Mouse (Mus musculus) T-helper 17 cell (primary cell): ENCODE results near the gene Rcor1.
"Not testable (repeated sequence)": the region's sequence is repeated elsewhere in the genome, so short reads cannot be mapped to it uniquely, and the experiment has no call there.

Source experiments
- in situ Hi-C, 2 experiments: fragments of 300-600 bp; cut with MboI, MseI; formaldehyde crosslinking; loops; 1 replicate in 1 of 2; 2 replicates in 1 of 2; pipeline ENCODE4 v1.15.1; 2025; ENCODE audit warnings: high pct_unique_total_duplicates in 2 of 2

Gene Rcor1

DNA sequence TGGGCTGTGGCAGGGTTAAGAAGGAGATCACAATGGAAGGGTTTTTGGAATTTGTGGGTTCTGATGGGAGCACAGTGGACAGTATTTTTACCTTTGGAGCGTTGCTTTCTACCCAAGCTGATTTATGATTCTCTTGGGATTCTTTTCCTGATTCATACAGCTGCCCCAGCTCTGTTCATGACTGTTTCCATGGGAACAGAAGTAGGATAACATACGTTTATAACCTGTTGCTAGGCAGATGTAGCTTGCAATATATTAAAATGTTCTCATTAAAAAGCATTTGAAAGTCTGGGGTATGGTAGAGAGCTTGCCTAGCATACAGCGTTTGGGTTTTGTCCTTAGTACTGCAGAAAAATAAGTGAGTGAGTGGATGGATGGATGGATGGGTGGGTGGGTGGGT is 25.1 kb downstream of the Rcor1 start:
- in situ Hi-C loops = no loop called here

GRCm38 (mm10) chr12:111065330-111065729 is 26.2 kb downstream of the Rcor1 start:
- in situ Hi-C loops = no loop called here

- in situ Hi-C loops = no loop called here
Observed at GRCm38 (mm10) chr12:111067816-111068215, 28.7 kb downstream of the Rcor1 start.

DNA sequence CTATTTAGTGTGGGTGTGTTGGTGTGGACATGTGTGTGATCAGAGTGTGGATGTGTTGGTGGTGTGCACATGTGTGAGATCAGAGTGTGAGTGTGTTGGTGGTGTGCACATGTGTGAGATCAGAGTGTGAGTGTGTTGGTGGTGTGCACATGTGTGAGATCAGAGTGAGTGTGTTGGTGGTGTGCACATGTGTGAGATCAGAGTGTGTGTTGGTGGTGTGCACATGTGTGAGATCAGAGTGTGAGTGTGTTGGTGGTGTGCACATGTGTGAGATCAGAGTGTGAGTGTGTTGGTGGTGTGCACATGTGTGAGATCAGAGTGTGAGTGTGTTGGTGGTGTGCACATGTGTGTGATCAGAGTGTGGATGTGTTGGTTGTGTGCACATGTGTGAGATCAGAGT is 30.1 kb downstream of the Rcor1 start:
- in situ Hi-C loops = not testable (repeated sequence)

GRCm38 (mm10) chr12:111071009-111071408 is 31.9 kb downstream of the Rcor1 start:
- in situ Hi-C loops = no loop called here

GRCm38 (mm10) chr12:111071477-111072152 is 32.5 kb downstream of the Rcor1 start:
- in situ Hi-C loops = no loop called here

DNA sequence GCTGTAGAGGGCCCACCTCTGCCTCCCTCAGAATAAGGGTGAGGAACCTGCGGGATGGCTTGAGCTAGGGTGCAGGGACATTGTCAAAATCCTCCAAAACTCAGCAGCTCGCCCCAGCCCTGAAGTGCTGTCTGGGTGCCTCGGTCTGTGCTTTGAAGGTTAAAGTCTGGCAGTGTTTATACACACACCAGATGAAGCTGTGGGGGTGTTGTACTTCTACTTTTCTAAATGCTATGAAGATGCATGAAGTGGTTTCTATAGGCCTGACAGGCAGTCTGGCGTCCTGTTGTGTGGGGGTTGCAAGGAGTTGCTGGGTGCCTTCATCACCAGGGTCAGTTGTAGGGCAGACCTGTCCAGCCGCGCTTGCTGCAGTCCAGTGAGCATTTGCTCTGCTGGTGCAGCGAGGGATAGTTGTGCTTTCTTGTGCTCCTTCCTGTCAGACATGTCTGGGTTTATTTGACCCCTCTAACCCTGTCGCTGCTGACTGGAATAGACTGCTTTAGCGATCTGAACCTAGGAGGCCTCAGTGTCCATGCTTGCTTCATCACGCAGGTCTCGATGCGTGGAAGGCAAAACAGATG is 37.3 kb downstream of the Rcor1 start:
- in situ Hi-C loops = no loop called here

- in situ Hi-C loops = no loop called here
Observed at GRCm38 (mm10) chr12:111085579-111085978, 46.4 kb downstream of the Rcor1 start.

GRCm38 (mm10) chr12:111087066-111087465 is 47.9 kb downstream of the Rcor1 start:
- in situ Hi-C loops = no loop called here

DNA sequence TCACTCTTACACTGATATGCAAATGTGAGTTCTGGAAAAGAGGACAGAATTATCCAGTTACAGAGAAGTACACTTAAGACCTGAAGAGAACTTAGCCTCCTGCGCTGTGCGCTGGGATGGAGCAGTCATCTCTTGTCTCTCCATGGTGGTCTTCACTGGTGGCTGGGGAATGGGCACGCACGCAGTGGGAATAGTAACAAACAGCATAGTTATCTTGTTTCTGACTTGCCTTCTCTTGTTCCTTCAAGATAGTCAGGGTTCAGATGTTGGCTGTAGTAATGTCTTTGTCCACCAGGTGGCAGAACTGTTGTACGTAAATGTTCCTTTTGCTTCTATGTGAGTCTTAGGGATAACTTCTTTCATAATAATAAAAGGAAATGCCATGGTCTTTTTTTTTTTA is 49.0 kb downstream of the Rcor1 start:
- in situ Hi-C loops = no loop called here

GRCm38 (mm10) chr12:111088731-111089141 is 49.6 kb downstream of the Rcor1 start:
- in situ Hi-C loops = no loop called here

- in situ Hi-C loops = no loop called here
Observed at GRCm38 (mm10) chr12:111089145-111089544, 50.0 kb downstream of the Rcor1 start.

DNA sequence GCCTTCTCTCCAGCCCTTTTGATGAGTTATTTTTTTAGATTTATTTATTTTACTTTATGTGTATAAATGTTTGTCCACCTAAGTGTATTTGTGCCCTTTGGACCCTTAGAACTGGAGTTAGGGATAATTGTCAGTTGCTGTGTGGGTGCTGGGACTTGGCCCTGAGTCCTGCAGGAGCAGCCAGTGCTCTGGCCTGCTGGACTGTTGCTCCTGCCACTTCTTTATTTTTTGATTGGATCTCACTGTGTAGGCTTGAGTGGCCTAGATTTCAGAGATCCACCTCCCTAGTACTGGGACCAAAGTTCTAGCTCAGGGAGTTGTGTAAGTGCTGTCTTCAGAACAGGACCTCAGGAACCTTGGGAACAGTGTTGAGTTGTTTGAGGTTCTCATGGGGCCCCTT is 51.6 kb downstream of the Rcor1 start:
- in situ Hi-C loops = loop anchor here in 1 of 2 experiments (5.0 kb wide), 1 partner anchor 126 kb away; no protein-coding TSS in a partner anchor

GRCm38 (mm10) chr12:111091981-111092380 is 52.8 kb downstream of the Rcor1 start:
- in situ Hi-C loops = loop anchor here in 1 of 2 experiments (5.0 kb wide), 1 partner anchor 125 kb away; no protein-coding TSS in a partner anchor

- in situ Hi-C loops = loop anchor here in 1 of 2 experiments (5.0 kb wide), 1 partner anchor 123 kb away; no protein-coding TSS in a partner anchor
Observed at GRCm38 (mm10) chr12:111094073-111094472, 54.9 kb downstream of the Rcor1 start.

GRCm38 (mm10) chr12:111095086-111095485 is 55.9 kb downstream of the Rcor1 start:
- in situ Hi-C loops = no loop called here

DNA sequence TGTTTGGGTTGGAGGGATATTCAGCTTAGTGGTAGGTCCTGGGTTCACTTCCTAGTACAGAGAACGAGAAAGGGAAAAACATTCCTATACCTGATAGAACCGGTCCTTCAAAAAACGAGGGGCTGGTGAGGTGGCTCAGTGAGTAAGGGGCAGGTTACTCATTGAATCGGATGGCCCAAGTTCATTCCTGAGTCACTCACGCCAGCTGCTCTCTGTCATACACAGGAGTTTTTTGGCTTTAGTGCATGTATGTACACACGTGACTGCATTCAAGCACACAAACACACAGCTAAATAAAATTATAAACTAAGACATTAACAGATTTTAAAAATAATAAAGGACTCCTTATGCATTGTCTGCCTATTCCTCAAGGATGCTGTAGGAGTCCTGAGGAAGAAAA is 57.1 kb downstream of the Rcor1 start:
- in situ Hi-C loops = no loop called here

GRCm38 (mm10) chr12:111097036-111097435 is 57.9 kb downstream of the Rcor1 start:
- in situ Hi-C loops = no loop called here

DNA sequence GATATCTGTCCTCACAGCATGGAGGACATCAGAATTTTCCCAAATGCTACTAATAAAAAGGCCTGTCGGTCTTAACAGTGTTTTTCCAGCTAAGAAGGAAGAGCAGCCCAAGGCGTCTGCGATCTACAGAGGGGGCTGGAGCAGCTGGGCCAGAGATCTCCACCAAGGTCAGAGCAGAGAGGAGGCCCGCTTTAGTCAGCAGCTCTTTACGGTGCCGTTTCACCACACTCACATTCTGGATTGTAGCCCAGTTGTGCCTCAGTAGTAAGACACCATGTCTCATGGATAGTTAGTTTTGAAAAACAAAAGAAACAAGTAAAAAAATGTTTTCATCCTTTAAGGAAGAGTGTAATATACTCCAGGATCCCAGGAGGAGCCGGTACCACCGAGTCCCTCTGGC is 72.0 kb downstream of the Rcor1 start:
- in situ Hi-C loops = no loop called here

GRCm38 (mm10) chr12:111114593-111114992 is 75.4 kb downstream of the Rcor1 start:
- in situ Hi-C loops = no loop called here

- in situ Hi-C loops = no loop called here
Observed at GRCm38 (mm10) chr12:111119506-111120085, 80.4 kb downstream of the Rcor1 start.

GRCm38 (mm10) chr12:111120976-111121645 is 82.0 kb downstream of the Rcor1 start:
- in situ Hi-C loops = no loop called here
